Mouse (Mus musculus): ENCODE measurements around the gene Tgif2. TPM values are rescaled to one million over a fixed set of nuclear protein-coding genes. Genes with fewer than 3 reads are reported as not detected.
"Not testable (repeated sequence)": the region's sequence is repeated elsewhere in the genome, so short reads cannot be mapped to it uniquely, and the experiment has no call there.

Gene Tgif2
- polyA plus RNA-seq (2012; ENCODE audit: insufficient read depth, low replicate concordance) = 5.1 and 8.1 TPM in 2 replicates

DNA sequence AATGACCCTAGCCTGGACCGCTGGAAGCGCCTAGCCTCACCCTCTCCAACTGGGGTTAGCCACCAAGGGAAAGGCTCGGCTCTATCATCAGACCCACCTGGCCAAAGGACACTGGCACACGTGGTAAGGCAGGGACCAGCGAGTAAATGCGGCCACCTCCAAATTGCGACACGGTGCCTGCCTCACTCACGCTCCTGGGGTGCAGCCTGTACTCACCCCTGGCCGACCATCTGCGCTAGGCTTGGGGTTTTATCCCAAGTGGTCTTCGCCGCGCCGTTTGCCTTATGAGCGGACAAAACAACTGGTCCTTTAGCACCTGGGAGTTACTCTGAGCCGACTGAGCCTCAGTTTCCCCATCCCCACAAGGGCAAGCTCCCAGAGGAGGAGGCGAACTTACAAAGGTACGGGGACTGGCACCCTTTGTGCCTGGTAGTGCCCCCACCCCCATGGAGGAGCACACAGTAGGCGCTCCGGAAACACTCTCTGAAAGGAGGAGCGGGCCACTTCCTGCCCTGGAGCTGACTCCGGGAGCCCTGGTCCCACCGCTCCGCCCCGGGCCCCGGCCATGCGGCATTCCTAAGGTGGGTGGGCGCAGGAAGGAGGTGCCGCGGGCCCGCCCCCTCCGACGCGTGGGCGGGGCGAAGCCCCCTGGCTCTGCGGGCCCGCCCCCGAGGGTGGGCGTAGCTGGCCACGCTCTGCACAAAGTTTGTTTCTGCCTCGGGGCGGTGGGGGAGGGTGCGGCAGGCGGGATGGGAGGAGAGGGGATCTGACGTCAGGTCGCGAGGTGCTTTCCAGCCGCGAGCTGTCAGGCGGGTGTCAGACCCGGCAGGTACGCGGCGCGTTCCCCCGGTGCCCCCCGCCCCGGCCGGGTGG is at the start of gene Tgif2:
Gene Tgif2, plus strand, starts transcription at position 689 of the 873 bp plus-strand sequence.
- TF ChIP-seq GATA1 (IDR thresholded peaks at IDR 0.05; ENCODE audit: borderline replicate concordance, low read length) (no peak), FLI1 (IDR thresholded peaks at IDR 0.05; ENCODE audit: low read length) (no peak)
- Histone ChIP-seq H3K27me3 (replicated peaks) (peaks cover 58% of the 10 kb centered on the region), H3K4me1 (peaks cover 31% of the 10 kb centered on the region), H3K9me3 (peaks cover 4% of the 10 kb centered on the region; the same call in 1 of the 2 replicates), H3K36me3 (replicated peaks; ENCODE audit: low read length) (peaks cover 9% of the 10 kb centered on the region), H3K4me3 (replicated peaks) (peak within 1 kb of the TSS; percentile 93)

DNA sequence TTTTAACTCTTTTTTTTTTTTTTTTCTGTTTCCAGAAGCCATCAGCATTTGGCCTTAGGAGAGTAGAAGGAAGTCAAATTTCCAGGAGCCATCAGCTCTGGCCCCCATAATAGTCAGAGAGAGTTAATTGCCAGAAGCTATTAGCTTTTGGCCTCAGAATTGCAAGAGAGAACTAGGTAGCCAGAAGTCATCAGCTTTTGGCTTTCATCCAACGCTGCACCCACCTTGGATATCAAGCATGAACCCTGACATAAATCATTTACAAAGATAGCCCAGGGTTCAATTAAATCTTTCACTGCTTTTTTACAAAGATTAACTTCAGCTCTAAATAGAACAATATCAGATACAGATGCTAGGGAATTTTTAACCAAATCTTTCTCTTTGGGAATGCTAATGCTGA is 41.3 kb upstream of the Tgif2 start:
- Histone ChIP-seq H3K9me3 (peaks cover 27% of the 10 kb centered on the region), H3K4me3 (replicated peaks) (no peak overlapping the region), H3K27me3 (replicated peaks) (peaks cover 15% of the 10 kb centered on the region), H3K36me3 (replicated peaks; ENCODE audit: low read length) (no peaks in the 10 kb centered on the region), H3K4me1 (peaks cover 26% of the 10 kb centered on the region)
- TF ChIP-seq FLI1 (IDR thresholded peaks at IDR 0.05; ENCODE audit: low read length) = no peak
- no peak for TF ChIP-seq GATA1 (IDR thresholded peaks at IDR 0.05; ENCODE audit: borderline replicate concordance, low read length)

DNA sequence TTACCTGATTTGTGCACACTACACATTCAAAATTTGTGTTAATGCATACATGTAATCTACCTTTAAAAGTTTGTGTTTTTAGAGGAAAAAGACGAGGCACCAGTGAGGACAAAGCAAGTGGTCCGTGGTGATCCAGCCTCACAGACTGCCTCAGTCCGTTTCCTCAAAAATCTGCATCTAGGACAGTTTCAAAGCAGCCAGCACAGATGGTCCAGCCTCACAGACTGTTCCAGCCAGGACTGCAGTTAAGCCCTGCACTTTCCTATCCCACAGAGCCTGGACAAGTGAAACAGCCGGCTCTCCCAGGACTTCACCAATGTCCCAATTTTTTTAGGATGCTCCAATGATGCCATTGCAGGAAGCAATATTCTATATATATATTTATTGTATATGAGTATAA is 38.8 kb upstream of the Tgif2 start:
- peaks cover 48% of the 10 kb centered on the region for H3K4me1 ChIP-seq
- H3K4me3 ChIP-seq (replicated peaks) = no peak overlapping the region
- H3K36me3 ChIP-seq (replicated peaks; ENCODE audit: low read length) = no peaks in the 10 kb centered on the region
- H3K27me3 ChIP-seq (replicated peaks) = peaks cover 28% of the 10 kb centered on the region
- TF ChIP-seq FLI1 (IDR thresholded peaks at IDR 0.05; ENCODE audit: low read length) (no peak), GATA1 (IDR thresholded peaks at IDR 0.05; ENCODE audit: borderline replicate concordance, low read length) (no peak)
- H3K9me3 ChIP-seq = peaks cover 12% of the 10 kb centered on the region

DNA sequence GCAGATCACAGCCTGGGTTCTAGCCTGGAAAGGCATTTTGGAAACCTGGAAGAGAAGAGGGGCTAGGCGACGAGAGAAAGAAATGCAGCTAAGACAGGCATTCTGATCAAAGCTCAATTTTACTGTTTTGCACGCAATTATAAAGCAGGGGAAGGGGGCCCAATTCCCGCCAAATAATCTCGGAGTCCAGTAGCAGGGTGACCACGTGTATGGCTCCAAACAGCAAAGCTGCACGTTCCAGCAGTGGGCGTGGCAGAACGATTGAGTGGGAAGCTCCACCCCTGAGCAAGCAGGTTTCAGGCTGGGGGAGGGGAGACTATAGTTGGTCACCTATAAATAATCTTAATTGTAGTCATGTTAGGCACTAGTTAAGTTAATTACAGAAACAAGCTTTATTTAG is 37.7 kb upstream of the Tgif2 start:
- H3K4me1 ChIP-seq = peaks cover 48% of the 10 kb centered on the region
- H3K4me3 ChIP-seq (replicated peaks) = not testable (repeated sequence)

DNA sequence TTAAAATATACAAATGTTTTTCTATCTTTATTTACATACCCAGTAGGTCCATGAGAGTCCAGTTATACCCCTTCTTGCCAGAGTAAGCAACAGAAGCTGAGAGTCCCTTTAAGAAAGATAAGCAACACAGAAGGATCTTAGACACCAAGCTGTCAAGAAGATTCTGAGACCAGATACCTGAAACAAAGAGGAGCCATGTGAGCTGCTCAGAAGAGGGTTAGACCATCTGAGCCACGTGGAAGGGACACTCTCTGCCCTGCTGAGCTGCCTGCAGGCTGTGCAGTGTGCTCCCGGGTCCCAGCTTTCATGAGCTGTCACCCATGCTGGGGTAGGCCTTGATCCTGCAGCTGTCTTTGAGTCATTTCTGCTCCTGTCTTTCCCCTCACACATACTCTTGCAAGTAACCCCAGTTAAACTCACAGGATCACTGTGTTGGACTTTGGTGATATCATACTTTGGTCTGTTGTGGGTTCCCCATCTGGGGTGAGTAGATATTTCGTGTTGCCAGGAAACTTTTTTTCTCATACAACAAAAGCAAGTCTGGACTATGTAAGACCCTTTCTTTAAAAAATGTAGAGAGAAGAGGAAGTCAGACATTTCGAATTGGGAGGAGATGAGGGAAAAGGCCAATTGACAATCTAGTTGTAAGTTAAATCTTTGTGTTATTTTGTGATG is 36.0 kb upstream of the Tgif2 start:
- peaks cover 4% of the 10 kb centered on the region; the same call in 1 of the 2 replicates for H3K9me3 ChIP-seq
- H3K27me3 ChIP-seq (replicated peaks) = peaks cover 45% of the 10 kb centered on the region
- H3K36me3 ChIP-seq (replicated peaks; ENCODE audit: low read length) = no peaks in the 10 kb centered on the region
- H3K4me1 ChIP-seq = peaks cover 56% of the 10 kb centered on the region
- TF ChIP-seq FLI1 (IDR thresholded peaks at IDR 0.05; ENCODE audit: low read length) = no peak
- TF ChIP-seq GATA1 (IDR thresholded peaks at IDR 0.05; ENCODE audit: borderline replicate concordance, low read length) = no peak
- H3K4me3 ChIP-seq (replicated peaks) = peak overlapping the region; percentile 64

More for the DNA sequence above, 37.7 kb upstream of the Tgif2 start:
- Histone ChIP-seq H3K9me3 (peaks cover 12% of the 10 kb centered on the region), H3K27me3 (replicated peaks) (peaks cover 36% of the 10 kb centered on the region)
- not testable (repeated sequence) for H3K36me3 ChIP-seq (replicated peaks; ENCODE audit: low read length)

DNA sequence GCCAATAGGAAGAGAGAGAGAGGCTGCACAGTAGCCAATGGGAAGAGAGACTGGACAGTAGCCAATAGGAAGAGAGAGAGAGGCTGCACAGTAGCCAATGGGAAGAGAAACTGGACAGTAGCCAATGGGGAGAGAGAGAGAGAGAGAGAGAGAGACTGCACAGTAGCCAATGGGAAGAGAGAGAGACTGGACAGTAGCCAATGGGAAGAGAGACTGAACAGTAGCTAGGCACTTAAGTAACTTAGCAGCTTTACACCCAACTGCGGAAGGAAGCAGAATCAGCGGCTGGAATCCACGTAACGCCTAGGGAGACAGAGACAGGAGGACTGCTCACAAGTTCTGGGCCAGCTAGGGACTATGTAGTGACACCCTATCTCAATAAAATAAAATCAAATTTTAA is 35.2 kb upstream of the Tgif2 start:
- H3K9me3 ChIP-seq = peaks cover 4% of the 10 kb centered on the region; the same call in 1 of the 2 replicates
- no peak overlapping the region for H3K4me3 ChIP-seq (replicated peaks)
- H3K27me3 ChIP-seq (replicated peaks) = peaks cover 43% of the 10 kb centered on the region
- H3K4me1 ChIP-seq = peaks cover 57% of the 10 kb centered on the region
- H3K36me3 ChIP-seq (replicated peaks; ENCODE audit: low read length) = no peaks in the 10 kb centered on the region
- TF ChIP-seq FLI1 (IDR thresholded peaks at IDR 0.05; ENCODE audit: low read length) (no peak), GATA1 (IDR thresholded peaks at IDR 0.05; ENCODE audit: borderline replicate concordance, low read length) (no peak)

DNA sequence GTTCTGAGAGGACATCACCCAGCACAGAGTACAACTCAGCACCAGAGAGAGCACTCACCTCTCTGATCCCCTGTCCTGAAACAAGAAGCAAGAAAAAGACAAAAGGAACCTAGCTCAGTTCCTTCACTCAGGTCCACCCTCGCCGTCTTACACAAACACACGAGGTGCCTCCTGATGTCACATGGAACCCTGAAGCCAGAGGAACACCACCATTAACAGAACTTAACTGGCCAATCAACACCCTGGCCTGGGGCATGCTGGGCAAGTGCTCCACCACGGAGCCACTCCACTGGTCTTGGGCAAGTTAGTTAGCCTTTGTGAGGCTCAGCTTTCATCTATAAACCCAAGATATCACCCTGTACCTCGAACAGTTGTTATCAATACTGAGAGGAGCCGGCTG is 32.9 kb upstream of the Tgif2 start:
- Histone ChIP-seq H3K4me3 (replicated peaks) (no peak overlapping the region), H3K36me3 (replicated peaks; ENCODE audit: low read length) (no peaks in the 10 kb centered on the region), H3K9me3 (peaks cover 4% of the 10 kb centered on the region; the same call in 1 of the 2 replicates), H3K4me1 (peaks cover 63% of the 10 kb centered on the region), H3K27me3 (replicated peaks) (peaks cover 48% of the 10 kb centered on the region)
- TF ChIP-seq FLI1 (IDR thresholded peaks at IDR 0.05; ENCODE audit: low read length) (no peak), GATA1 (IDR thresholded peaks at IDR 0.05; ENCODE audit: borderline replicate concordance, low read length) (no peak)

DNA sequence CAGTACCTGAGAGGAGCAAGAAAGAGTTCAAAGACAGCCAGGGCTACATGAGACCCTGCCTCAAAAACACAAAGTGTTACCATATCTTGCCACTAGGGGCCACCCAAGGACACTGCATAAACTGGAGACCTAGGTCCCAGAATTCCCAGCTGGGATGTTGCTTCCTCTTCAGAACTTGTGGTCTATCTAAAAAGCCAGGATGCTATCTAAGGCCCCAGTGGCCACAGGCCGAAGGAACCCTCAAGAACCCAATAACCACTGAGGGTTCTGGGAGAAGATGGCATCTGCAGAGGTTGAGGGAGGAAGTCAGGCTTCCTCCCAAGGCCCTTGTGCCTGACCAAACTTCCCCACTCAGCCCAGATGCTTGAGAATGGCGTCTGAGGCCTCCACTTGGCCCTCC is 30.2 kb upstream of the Tgif2 start:
- H3K4me3 ChIP-seq (replicated peaks) = no peak overlapping the region
- no peaks in the 10 kb centered on the region for H3K36me3 ChIP-seq (replicated peaks; ENCODE audit: low read length)
- TF ChIP-seq GATA1 (IDR thresholded peaks at IDR 0.05; ENCODE audit: borderline replicate concordance, low read length) (no peak), FLI1 (IDR thresholded peaks at IDR 0.05; ENCODE audit: low read length) (no peak)
- peaks cover 54% of the 10 kb centered on the region for H3K4me1 ChIP-seq
- peaks cover 65% of the 10 kb centered on the region for H3K27me3 ChIP-seq (replicated peaks)
- peaks cover 4% of the 10 kb centered on the region; the same call in 1 of the 2 replicates for H3K9me3 ChIP-seq

DNA sequence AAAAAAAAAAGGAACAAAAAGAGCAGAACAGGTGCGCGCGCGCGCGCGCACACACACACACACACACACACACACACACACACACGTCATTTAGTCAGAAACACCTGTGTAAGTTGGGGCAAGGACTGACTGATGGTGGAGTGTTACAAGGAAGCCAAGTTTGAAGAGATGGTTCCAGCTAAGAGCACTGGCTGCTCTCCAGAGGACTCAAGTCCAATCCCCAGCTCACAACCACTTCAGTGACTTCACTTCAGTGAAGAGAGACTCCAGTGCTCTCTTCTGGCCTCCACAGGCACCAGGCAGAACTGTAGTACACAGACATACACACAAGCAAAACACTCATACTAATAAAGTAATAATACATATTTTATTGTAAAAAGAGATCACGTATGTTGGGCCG is 29.1 kb upstream of the Tgif2 start:
- Histone ChIP-seq H3K36me3 (replicated peaks; ENCODE audit: low read length) (no peaks in the 10 kb centered on the region), H3K4me3 (replicated peaks) (no peak overlapping the region), H3K4me1 (peaks cover 50% of the 10 kb centered on the region), H3K27me3 (replicated peaks) (peaks cover 68% of the 10 kb centered on the region), H3K9me3 (peaks cover 4% of the 10 kb centered on the region; the same call in 1 of the 2 replicates)
- TF ChIP-seq GATA1 (IDR thresholded peaks at IDR 0.05; ENCODE audit: borderline replicate concordance, low read length) (no peak), FLI1 (IDR thresholded peaks at IDR 0.05; ENCODE audit: low read length) (no peak)

DNA sequence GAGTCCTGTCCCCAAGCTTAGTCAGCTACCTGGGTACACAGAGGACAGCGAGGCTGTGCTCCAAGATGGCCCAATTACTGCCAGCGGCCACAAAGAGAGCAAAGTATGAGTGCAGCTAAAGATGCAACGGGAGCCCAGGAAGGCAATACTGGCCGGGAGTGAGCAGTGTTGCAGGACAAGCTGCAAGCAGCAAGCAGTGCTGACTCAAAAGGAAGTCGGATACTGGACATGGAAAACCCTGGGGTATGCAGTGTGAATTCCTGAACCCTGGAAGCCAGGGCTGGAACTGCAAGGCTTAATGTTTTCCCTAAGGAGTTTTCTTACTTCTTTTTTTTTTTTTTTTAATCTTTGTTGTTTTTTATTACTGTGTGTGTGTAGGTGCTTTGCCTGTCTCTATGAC is 28.3 kb upstream of the Tgif2 start:
- no peak for TF ChIP-seq FLI1 (IDR thresholded peaks at IDR 0.05; ENCODE audit: low read length)
- TF ChIP-seq GATA1 (IDR thresholded peaks at IDR 0.05; ENCODE audit: borderline replicate concordance, low read length) = no peak
- peaks cover 45% of the 10 kb centered on the region for H3K4me1 ChIP-seq
- no peaks in the 10 kb centered on the region for H3K36me3 ChIP-seq (replicated peaks; ENCODE audit: low read length)
- peaks cover 4% of the 10 kb centered on the region; the same call in 1 of the 2 replicates for H3K9me3 ChIP-seq
- no peak overlapping the region for H3K4me3 ChIP-seq (replicated peaks)
- H3K27me3 ChIP-seq (replicated peaks) = peaks cover 69% of the 10 kb centered on the region
